Mouse (Mus musculus) spleen, postnatal 0 days (tissue): ENCODE results near the gene Aff4. TPM values are rescaled to one million over a fixed set of nuclear protein-coding genes. Genes with fewer than 3 reads are reported as not detected.

ENCODE experiments used
- polyA plus RNA-seq: library from polyadenylated mRNA; unstranded; fragments of >200 nt; fragmentation: Nextera tagmentation; extraction: Ambion mirVana; gene quantifications from 2 replicates; pipeline ENCODE4 v1.2.1, GENCODE M21; 2015

Gene Aff4
- 13.4 and 17.5 TPM in 2 replicates for polyA plus RNA-seq

DNA sequence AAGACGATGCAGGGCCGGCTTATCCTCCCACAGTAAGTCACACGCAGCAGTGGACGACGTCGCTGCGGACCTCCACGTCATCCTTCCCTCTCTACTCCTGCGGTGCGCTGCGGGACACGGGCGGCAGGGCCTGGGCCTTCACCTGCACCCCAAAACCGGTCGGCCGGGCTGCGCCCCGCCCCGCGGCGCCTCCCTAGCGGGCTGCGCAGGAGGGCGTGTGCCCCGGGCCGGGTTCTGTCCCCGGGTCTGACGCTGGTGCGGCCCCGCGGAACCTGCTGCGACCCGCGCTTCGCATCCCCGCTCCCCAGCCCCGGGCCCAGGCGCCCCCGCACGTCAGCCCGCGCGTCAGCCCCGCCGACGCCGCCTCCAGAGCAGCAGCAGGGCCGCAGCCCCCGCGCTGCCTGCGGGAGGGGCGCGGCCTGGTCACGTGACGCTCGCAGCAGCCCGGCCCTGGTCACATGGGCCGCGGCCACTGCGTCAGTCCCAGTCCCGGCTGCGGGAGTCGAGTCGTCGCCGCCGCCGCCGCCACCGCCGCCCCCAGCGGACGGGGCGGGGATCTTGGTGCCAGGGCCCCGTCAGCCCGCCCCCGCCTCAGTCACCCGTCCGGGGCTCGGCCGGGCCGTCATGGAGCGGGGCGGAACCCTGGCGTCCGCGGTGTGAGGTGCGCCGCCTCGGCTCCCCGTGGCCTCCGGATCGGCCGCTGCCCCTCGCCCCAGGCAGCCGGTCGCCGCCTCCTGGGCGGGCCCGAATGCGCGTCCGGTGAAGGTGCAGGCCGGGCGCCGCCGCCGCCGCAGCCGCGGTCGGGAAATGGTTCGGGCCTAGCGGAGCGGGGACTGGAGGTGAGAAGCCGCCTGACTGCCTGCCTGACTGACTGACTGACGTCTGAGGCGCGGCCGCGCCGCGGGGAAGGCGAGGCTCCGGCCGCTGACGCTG, at the start of gene Aff4:
Gene Aff4, plus strand, starts transcription at position 543 of the 933 bp plus-strand sequence.

DNA sequence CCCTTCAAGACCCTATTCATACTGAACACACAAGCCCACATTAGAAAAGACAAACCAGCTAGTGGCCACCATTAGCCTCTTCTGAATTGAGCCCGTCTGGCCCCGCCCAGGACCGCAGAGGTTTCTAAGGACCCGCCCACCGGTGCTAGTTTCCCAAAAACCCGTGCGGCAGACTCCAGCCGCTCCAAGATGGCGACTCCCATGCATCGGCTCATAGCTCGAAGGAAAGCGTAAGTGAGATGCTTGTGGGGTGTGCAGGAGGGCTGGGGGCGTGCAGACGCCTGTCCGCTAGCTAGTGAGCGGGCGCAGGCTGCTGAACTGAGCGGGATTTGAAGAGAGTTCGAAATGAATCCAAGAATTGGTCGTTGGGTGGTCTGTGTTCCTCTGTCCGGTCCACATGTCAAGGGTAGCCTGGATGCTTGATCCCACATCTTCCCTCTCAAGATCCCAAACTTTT, 26.1 kb upstream of the Aff4 start, which contains the start of gene Zcchc10:
Gene Zcchc10, plus strand, starts transcription at position 168 of the 457 bp plus-strand sequence.

DNA sequence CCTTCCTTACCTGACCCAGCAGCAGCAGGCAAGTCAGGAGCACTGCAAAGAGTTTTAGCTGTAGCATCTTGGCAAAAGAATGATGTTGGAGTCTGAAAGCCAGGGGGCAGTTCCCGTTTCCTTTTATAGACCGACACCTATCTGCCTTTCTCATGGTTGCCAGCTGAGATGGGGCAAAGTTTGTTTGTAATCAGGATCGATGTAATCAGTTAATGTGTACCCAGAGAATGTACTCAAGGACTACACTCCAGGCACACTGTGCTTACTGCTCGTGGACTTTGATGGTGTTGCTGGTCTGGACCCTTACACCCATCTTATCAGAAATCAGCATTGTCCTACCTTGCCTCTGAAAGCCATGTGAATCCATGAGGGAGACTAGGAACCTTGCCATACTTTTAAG, 72.4 kb downstream of the Aff4 start, which contains the start of gene Leap2:
Gene Leap2, minus strand, starts transcription at position 135 of the 400 bp plus-strand sequence.

DNA sequence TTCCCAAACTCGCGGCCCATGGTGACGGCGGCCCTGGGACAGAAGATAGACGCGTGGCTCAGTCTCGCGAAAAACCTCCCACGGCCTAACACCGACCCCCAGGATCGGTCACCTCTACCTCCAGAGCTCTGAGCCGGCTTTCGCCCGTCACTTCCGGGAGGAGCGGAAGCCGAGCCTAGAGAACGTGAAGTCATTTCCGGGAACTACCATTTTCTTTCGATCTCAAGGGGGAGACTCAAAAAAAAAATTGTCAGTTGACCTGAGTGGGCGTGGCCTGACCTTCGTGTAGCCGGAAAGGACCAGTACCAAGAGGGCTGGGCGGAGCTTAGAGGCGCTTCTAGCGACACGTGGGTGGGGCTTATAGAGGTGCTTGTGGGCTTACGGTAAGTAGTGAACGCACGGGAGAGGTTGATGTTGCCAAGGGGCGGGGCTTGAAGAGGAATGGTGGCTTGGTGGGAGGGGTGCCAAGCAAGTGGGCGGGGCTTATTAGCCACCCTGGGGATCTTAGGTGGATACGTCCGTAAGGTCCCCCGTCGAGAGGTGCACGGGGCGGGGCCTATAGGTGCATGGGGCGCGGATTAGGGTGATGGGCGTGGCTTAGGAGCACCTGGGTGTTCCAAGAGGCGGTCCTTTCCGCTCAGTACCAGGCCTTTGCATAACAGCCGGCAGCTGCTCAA, 80.2 kb downstream of the Aff4 start, which contains the start of the genes Uqcrq and Gdf9:
Gene Uqcrq, minus strand, starts transcription at position 162 of the 677 bp plus-strand sequence.
Gene Gdf9, plus strand, starts transcription at position 354 of the 677 bp plus-strand sequence.

DNA sequence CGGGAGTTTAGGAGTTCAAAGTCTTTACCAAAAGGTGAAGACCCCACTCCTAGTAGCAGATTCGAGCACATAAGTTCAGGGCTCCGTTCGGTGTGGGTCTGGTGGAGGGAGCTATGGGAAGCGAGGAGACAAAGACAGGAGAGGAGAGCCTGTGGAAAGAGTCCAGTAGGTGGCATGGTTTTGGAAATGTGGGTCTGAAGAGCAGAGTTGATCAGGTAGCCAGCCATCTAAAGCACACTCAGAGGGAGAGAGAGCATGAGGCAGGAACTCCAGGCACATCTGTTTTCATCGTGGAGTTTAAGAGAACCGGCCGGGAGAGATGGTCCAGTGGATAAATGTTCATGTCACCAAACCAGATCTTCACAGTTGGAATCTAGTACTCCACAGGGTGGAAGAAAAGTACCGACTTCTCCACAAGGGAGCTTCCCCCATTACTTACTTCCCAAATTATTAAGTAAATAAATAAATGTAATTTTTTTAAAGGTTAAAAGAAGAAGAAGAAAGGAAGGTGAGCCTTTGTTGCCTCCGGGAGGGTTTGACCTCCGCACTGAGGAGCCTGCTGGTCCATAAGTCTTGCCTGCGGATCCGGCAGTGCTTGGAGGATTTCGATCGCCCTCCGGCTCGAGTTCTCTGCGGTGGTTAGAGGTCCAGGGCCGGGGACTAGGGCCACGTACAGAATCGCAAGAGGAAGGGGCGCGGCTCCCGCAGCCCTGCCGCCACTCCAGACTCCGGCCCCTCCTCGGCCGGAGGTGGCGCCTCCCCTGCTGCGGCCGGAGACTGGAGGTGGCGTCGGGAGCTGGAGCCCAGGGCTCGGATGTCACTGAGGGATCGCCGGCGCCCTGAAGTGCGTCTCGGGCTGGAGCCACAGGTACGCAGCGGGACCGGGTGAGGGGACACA, 106.1 kb downstream of the Aff4 start, which contains the start of the genes Gm10447 and Shroom1:
Gene Gm10447, minus strand, starts transcription at position 637 of the 898 bp plus-strand sequence.
Gene Shroom1, plus strand, starts transcription at position 732 of the 898 bp plus-strand sequence.

DNA sequence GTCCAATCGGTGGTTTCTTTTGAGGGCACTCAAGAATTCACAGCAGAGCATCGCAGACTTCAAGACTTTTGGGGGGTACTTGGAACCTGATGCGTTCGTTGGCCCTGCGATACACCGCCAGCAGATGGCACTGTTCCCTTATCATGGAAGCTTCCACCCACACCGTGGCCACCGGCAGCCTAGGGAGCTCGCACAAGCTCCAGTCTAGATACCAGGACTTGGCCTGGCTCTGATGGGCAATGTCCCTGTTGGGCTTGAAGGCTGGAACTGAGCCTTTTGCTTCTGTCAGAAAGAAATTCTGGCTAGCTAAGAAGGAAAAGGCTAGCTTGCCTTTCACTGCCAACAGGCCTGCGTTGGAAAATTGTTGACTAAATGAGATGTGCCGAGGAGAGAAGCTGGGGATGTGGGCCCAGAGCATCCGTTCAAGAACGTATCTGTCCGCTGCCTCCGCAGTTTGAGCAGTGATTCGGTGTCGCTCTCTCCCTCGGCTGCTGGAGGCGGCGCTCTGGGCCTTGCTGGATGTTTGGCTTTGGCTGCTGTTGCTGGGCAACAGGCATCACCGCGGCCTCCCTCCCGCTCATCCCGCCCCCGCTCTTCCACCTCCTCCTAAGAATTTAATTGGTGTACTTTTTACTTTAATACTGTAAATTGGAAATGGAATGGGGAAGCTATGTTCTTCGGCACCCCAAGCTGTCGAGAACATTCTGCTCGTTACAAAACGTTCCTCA, 119.5 kb downstream of the Aff4 start, which contains the start of gene Gm9837:
Gene Gm9837, minus strand, starts transcription at position 512 of the 728 bp plus-strand sequence.

Other genes starting within 250 kb of the Aff4 start
- gene Hspa4, start 50.4 kb upstream of the Aff4 start, polyA plus RNA-seq, result 57.7 TPM in 2 replicates
- 16.6 and 17.1 TPM in 2 replicates for gene Zcchc10, start 26.2 kb upstream of the Aff4 start, polyA plus RNA-seq
- 0.27 TPM in 1 of 2 replicates, not detected in the other for gene Leap2, start 72.3 kb downstream of the Aff4 start, polyA plus RNA-seq
- gene Uqcrq, start 80.0 kb downstream of the Aff4 start, polyA plus RNA-seq, result 515 and 595 TPM in 2 replicates
- gene Gdf9, start 80.2 kb downstream of the Aff4 start, polyA plus RNA-seq, result 0.45 and 0.58 TPM in 2 replicates
- not detected in 2 replicates for gene Gm10447, start 106.3 kb downstream of the Aff4 start, polyA plus RNA-seq
- 0.13 and 0.22 TPM in 2 replicates for gene Shroom1, start 106.4 kb downstream of the Aff4 start, polyA plus RNA-seq
- not detected in 2 replicates for gene Gm9837, start 119.6 kb downstream of the Aff4 start, polyA plus RNA-seq
- 0.87 and 1.1 TPM in 2 replicates for gene Gm9945, start 129.3 kb downstream of the Aff4 start, polyA plus RNA-seq
- 15.1 and 15.2 TPM in 2 replicates for gene Sowaha, start 129.4 kb downstream of the Aff4 start, polyA plus RNA-seq
- gene Sept8, start 168.4 kb downstream of the Aff4 start, polyA plus RNA-seq, result 27.8 and 29.4 TPM in 2 replicates
- gene Kif3a, start 216.5 kb downstream of the Aff4 start, polyA plus RNA-seq, result 18.1 and 19.0 TPM in 2 replicates